Mouse (Mus musculus) bone marrow macrophage, adult 2 months (primary cell): Measurements from ENCODE around the gene Gm20388. TPM values are rescaled to one million over a fixed set of nuclear protein-coding genes. Genes with fewer than 3 reads are reported as not detected.
"Not testable (repeated sequence)": the region's sequence is repeated elsewhere in the genome, so short reads cannot be mapped to it uniquely, and the experiment has no call there.

Source experiments
- H3K27ac ChIP-seq: 2 replicates; pipeline ENCODE4 v1.5.1; 2012; ENCODE audit warnings: low read depth, low read length; ENCODE audit not compliant: insufficient read depth
- H3K4me1 ChIP-seq: 2 replicates; pipeline ENCODE4 v1.6.1; 2012; ENCODE audit warnings: low read length; ENCODE audit not compliant: control insufficient read depth, insufficient read depth
- H3K4me3 ChIP-seq: 2 replicates; pipeline ENCODE4 v1.5.1; 2012; ENCODE audit warnings: mild to moderate bottlenecking, low read length, moderate library complexity; ENCODE audit not compliant: insufficient read depth
- CTCF ChIP-seq: IDR thresholded peaks from 2 replicates; pipeline ENCODE4 v1.5.1; 2012; ENCODE audit warnings: low read depth, mild to moderate bottlenecking, low read length, moderate library complexity
- POLR2A ChIP-seq: IDR thresholded peaks from 2 replicates; pipeline ENCODE4 v1.6.1; 2012; ENCODE audit warnings: mild to moderate bottlenecking, low read depth, low read length, borderline replicate concordance
- polyA plus RNA-seq: library from polyadenylated mRNA; stranded (reverse); fragments of >200 nt; gene quantifications from 2 replicates; pipeline ENCODE4 v1.2.4, GENCODE M21; 2012; ENCODE audit not compliant: missing spikeins, insufficient read depth, insufficient read length

Gene Gm20388
- polyA plus RNA-seq, 1 experiment: 32.7 TPM

DNA sequence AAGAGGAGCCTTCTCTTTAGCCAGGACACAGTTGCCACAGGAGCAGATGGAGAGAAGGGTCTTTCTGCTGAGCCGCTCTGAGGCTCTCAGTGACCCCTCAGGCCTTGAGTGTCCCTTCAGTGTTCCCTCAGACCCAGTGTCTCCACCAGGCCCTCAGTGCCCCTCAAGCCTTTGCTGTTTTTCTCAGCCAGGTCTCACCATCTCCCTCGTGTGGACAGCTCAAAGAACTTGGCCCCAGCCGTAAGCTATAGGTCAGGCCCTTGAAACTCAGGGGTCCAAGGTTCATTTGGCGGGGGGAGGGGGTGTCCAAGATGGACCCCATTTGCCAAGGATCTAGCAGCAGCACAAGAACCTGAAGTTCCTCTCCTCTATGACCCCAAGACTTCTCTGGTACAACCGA is 2714.0 kb downstream of the Gm20388 start:
- no peak overlapping the region for H3K27ac ChIP-seq
- H3K4me3 ChIP-seq: no peak overlapping the region
- no peaks in the 10 kb centered on the region for H3K4me1 ChIP-seq
- TF ChIP-seq CTCF (no peak), POLR2A (no peak)

GRCm38 (mm10) chr8:122625811-122626210 is 2715.2 kb downstream of the Gm20388 start:
- TF ChIP-seq CTCF (no peak), POLR2A (no peak)
- no peak overlapping the region for H3K27ac ChIP-seq
- H3K4me1 ChIP-seq: no peaks in the 10 kb centered on the region
- no peak overlapping the region for H3K4me3 ChIP-seq

DNA sequence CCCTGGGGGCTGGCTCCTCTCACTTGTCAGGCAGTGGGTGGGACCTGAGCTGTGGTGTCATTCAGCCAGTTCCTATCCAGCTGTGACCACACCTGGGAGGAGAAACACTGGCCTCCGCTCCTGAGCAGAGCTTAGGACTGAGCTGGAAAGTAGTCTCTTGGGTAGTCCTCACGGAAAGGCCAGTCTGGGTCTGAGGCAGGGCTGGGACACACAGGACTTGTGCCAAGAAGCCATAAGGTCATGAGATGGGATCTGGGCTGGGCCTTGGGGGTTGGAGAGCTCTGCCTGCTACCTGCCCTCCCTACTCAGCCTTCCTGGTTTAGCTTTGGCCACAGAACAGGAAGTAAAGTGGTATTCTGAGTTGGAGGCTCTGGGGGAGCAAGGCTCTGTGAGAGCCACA is 2716.3 kb downstream of the Gm20388 start:
- TF ChIP-seq CTCF (no peak), POLR2A (no peak)
- Histone ChIP-seq H3K27ac (no peak overlapping the region), H3K4me1 (no peaks in the 10 kb centered on the region), H3K4me3 (no peak overlapping the region)

GRCm38 (mm10) chr8:122629388-122629787 is 2718.7 kb downstream of the Gm20388 start:
- Histone ChIP-seq H3K27ac (no peak overlapping the region), H3K4me3 (no peak overlapping the region), H3K4me1 (no peaks in the 10 kb centered on the region)
- TF ChIP-seq CTCF (no peak), POLR2A (no peak)

DNA sequence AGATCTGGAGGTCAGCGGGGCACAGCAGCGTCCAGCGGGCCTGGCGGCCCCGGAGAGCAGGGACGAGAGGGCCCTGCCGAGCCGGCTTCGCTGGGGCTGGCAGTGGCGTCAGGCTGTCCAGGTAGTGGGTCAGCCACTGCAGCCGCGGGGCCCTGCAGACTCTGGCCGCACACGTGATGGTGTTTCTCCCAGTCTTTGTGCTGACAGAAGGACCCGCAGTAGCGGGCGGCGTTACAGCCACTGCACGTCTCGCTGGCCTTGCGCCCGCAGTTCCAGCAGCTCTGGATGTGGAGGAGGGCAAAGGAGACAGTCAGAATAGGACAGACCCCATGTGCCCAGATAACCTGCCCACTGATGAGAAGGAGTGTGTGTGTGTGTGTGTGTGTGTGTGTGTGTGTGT is 2720.1 kb downstream of the Gm20388 start:
- no peaks in the 10 kb centered on the region for H3K4me1 ChIP-seq
- TF ChIP-seq CTCF (no peak), POLR2A (no peak)
- no peak overlapping the region for H3K4me3 ChIP-seq
- H3K27ac ChIP-seq: no peak overlapping the region

- not testable (repeated sequence) for H3K4me1 ChIP-seq, H3K4me3 ChIP-seq, H3K27ac ChIP-seq
Measured at GRCm38 (mm10) chr8:122632134-122632533, 2721.5 kb downstream of the Gm20388 start.

- no peak overlapping the region for H3K4me3 ChIP-seq
- TF ChIP-seq POLR2A: no peak
- no peak for TF ChIP-seq CTCF
- H3K4me1 ChIP-seq: no peaks in the 10 kb centered on the region
- H3K27ac ChIP-seq: no peak overlapping the region
Measured at GRCm38 (mm10) chr8:122633205-122633604, 2722.6 kb downstream of the Gm20388 start.

- TF ChIP-seq POLR2A (no peak), CTCF (no peak)
- Histone ChIP-seq H3K4me3 (no peak overlapping the region), H3K27ac (no peak overlapping the region), H3K4me1 (no peaks in the 10 kb centered on the region)
Measured at GRCm38 (mm10) chr8:122635878-122636802, 2725.5 kb downstream of the Gm20388 start.

GRCm38 (mm10) chr8:122636803-122637175 is 2726.1 kb downstream of the Gm20388 start:
- Histone ChIP-seq H3K4me3 (no peak overlapping the region), H3K4me1 (no peaks in the 10 kb centered on the region), H3K27ac (no peak overlapping the region)
- no peak for TF ChIP-seq CTCF
- no peak for TF ChIP-seq POLR2A

DNA sequence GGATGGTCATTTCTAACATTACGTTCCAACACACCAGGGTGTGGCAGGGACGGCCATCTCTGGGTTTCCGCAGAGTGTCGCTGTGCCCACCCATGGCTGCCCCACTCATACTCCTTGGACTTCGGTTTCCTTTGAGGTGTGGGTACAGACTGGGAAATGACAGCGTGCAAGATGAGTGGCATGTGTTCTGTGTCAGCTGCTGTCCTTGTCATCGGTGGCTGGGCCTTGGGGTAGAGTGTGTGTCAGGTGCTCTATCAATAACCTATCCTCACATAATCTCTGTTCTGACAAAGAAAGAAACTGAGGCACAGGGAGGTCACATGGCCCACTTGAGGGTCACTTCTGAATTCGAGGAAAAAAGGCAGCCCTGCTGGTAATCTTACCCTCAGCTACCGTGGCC is 2726.6 kb downstream of the Gm20388 start:
- Histone ChIP-seq H3K4me3 (no peak overlapping the region), H3K4me1 (no peaks in the 10 kb centered on the region), H3K27ac (no peak overlapping the region)
- no peak for TF ChIP-seq CTCF

GRCm38 (mm10) chr8:122638601-122639000 is 2728.0 kb downstream of the Gm20388 start:
- TF ChIP-seq CTCF (no peak), POLR2A (no peak)
- no peak overlapping the region for H3K27ac ChIP-seq
- no peaks in the 10 kb centered on the region for H3K4me1 ChIP-seq
- no peak overlapping the region for H3K4me3 ChIP-seq
